Mouse (Mus musculus): ENCODE results near the gene Hnrnpdl. TPM values are rescaled to one million over a fixed set of nuclear protein-coding genes. Genes with fewer than 3 reads are reported as not detected.

Hnrnpdl gene
- polyA plus RNA-seq, 1 experiment from 2014 or later, result 237 TPM

DNA sequence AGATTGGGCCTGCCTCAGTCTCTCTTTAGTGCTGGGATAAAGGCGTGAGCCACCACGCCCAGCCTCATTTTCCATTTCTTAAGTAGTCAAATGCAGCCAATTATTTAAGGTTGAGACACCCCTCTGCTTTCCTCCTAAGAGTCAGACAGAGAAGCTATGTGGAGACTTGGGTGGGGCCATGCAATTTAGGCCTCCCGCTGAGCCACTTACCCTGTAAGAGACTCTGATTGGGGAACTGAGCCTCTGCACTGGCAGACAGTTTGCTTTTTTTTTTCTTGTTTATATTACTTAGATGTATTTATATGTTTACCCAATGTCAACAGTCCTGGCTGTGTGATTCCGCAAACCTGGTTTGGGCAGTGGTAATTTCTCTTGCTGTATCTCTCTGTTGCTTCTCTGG lies 4.6 kb upstream of the Hnrnpdl start:
- no peaks in the 10 kb centered on the region for H3K27me3 ChIP-seq
- no peak overlapping the region for H3K4me2 ChIP-seq
- no peaks in the 10 kb centered on the region for H3K36me3 ChIP-seq
- no peaks in the 10 kb centered on the region for H3K9me3 ChIP-seq
- H3K4me1 ChIP-seq (replicated peaks), result peaks cover 67% of the 10 kb centered on the region
- H3K4me3 ChIP-seq, result no peak overlapping the region
- no peak for ATAC-seq (ENCODE audit: low FRiP score)
- no peak overlapping the region for H3K27ac ChIP-seq
- 82% methylated on average over 4 of the region's 4 CpGs for WGBS
- no peak overlapping the region for H3K9ac ChIP-seq

DNA sequence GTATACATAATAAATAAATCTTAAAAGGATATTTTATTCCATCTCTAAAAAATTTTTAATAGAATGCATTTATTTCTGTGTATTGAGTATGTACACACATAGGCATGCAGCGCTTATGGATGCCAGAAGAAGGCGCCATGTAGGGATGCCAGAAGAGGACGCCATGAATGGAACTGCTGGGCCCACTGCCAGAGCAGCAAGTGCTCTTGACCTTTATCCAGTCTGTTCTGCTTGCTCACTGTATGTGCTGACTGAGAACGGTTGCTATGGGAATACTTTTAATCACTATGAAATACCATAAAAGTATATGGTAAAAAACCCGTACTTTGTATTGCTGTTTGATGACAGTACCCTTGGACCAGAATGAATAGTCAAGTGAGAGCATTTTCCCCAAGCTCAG lies 3.9 kb upstream of the Hnrnpdl start:
- Histone ChIP-seq H3K4me2 (no peak overlapping the region), H3K4me1 (replicated peaks) (peaks cover 60% of the 10 kb centered on the region), H3K27ac (no peak overlapping the region), H3K9ac (no peak overlapping the region), H3K9me3 (no peaks in the 10 kb centered on the region), H3K4me3 (no peak overlapping the region), H3K27me3 (no peaks in the 10 kb centered on the region), H3K36me3 (no peaks in the 10 kb centered on the region)
- no peak for ATAC-seq (ENCODE audit: low FRiP score)
- WGBS, result 77% methylated on average over 5 of the region's 5 CpGs

DNA sequence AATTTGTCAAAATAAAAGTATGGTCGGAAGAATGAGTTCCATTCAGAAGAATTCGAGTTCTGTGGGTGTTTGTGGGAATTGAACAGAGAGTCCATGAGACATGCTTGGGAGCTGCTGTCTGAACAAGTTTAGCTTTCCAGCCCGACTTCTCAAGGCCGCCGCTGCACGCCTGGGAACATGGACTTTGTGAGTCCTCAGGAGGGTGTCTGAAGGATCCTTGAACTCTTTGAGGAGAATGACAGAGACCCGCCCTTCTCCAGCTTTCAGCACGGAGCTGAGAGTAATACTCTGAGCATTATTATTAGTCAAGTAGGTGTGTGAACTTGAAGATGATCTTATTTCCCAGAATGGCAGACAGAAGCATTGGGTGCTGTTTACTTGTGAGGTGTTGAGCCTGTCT lies 3.0 kb upstream of the Hnrnpdl start:
- peaks cover 53% of the 10 kb centered on the region for H3K4me1 ChIP-seq (replicated peaks)

GRCm38 (mm10) chr5:100041272-100041671 lies 1.8 kb upstream of the Hnrnpdl start:
- Histone ChIP-seq H3K4me1 (replicated peaks) (peaks cover 53% of the 10 kb centered on the region), H3K27ac (no peak overlapping the region), H3K9me3 (no peaks in the 10 kb centered on the region), H3K36me3 (0 out of 2 replicates have a peak, but pooled peaks cover 6% of the 10 kb centered on the region), H3K9ac (0 out of 2 replicates have a peak overlapping the region, but pooled peaks have one; percentile 36), H3K4me2 (peak overlapping the region; percentile 78), H3K27me3 (no peaks in the 10 kb centered on the region), H3K4me3 (peak overlapping the region; percentile 89)
- ATAC-seq (ENCODE audit: low FRiP score), result no peak
- 51% methylated on average over 4 of the region's 4 CpGs for WGBS

More for the DNA sequence above, 3.0 kb upstream of the Hnrnpdl start:
- Histone ChIP-seq H3K36me3 (no peaks in the 10 kb centered on the region), H3K27ac (no peak overlapping the region), H3K9ac (no peak overlapping the region), H3K4me3 (no peak overlapping the region), H3K27me3 (no peaks in the 10 kb centered on the region), H3K4me2 (no peak overlapping the region), H3K9me3 (no peaks in the 10 kb centered on the region)
- no peak for ATAC-seq (ENCODE audit: low FRiP score)
- WGBS, result 95% methylated on average over 8 of the region's 8 CpGs

DNA sequence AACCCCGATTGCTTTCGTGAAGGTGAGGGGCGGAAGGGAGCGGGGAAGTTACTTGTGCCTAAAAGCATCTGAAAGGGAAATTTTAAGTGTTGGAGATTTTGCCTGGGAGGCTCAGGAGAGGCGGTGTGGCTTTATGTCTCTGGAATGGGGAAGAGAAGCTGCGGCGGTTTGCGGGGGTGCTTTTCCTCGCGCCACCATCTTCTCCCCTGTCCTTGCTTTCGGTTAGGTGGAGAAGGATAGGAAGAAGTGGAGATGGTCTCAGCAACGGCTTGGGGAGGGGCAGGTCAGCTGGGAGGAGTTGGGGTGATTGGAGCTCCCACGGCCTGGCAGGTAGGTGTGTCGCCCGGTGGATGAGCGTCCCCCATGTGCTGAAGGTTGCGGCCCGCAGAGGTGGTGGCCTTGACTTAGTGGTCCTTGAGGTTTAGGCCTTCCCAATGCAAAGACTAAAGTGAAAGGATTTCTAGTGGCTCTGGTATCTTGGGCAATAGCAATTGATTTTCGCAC lies 869 bp upstream of the Hnrnpdl start:
- H3K9ac ChIP-seq, result peak overlapping the region; percentile 99
- H3K9me3 ChIP-seq, result no peaks in the 10 kb centered on the region
- H3K27me3 ChIP-seq, result no peaks in the 10 kb centered on the region
- peaks cover 56% of the 10 kb centered on the region for H3K4me1 ChIP-seq (replicated peaks)
- peak overlapping the region; percentile 89 for H3K4me3 ChIP-seq
- no peak for ATAC-seq (ENCODE audit: low FRiP score)
- peak overlapping the region; percentile 100 for H3K27ac ChIP-seq
- H3K36me3 ChIP-seq, result peaks cover 12% of the 10 kb centered on the region
- peak overlapping the region; percentile 78 for H3K4me2 ChIP-seq
- 2% methylated on average over 19 of the region's 19 CpGs for WGBS

DNA sequence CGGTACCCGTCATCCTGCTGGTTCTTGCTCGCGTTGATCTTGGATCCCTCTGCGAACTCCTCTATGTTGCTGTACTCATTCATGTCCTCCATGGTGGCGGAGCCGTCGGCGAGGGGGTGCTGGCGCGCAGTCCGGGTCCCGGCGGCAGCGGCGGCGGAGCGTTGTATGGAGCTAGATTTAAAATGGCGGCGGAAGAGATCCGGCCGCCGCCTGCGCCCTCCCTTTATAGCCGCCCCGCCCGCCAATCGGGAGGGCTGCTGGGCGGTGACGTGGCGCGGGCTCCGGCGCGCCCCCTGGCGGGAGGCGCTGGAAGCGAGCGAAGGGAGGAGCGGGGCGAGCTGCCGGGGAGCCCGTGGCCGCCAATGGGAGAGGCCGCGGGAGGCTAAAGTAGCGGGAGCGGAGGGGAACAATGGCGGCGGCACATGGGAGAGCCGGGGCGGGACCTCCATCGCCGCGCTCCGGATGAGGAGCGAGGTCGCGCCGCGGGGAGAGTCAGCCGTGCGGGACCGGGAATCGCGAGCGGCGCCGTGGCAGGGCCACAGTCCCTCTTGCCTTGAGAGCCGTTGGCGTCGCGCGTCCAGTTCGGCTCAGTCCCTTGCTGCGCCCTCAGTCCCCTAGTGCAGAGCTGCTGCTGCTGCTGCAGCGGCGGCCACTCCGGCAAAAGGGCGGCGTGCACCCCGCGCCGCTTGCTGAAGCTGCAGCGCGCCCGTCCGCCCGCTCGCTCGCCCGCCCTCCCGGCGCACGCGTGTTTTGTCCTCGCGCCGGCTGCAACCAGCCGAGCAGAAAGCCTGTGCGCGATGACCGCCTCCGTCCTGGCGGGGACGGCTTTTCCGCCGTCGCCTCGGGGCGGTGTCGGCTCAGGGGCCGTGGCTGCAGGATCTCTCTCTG lies 506 bp downstream of the Hnrnpdl start:
- H3K9me3 ChIP-seq, result no peaks in the 10 kb centered on the region
- peaks cover 24% of the 10 kb centered on the region for H3K36me3 ChIP-seq
- H3K4me2 ChIP-seq, result peak overlapping the region; percentile 78
- H3K4me3 ChIP-seq, result peak overlapping the region; percentile 89
- H3K27ac ChIP-seq, result peak overlapping the region; percentile 100
- peak; percentile 77 for ATAC-seq (ENCODE audit: low FRiP score)
- H3K9ac ChIP-seq, result peak overlapping the region; percentile 99
- under 1% methylated on average over 103 of the region's 113 CpGs for WGBS
- H3K27me3 ChIP-seq, result no peaks in the 10 kb centered on the region
- peaks cover 54% of the 10 kb centered on the region for H3K4me1 ChIP-seq (replicated peaks)

DNA sequence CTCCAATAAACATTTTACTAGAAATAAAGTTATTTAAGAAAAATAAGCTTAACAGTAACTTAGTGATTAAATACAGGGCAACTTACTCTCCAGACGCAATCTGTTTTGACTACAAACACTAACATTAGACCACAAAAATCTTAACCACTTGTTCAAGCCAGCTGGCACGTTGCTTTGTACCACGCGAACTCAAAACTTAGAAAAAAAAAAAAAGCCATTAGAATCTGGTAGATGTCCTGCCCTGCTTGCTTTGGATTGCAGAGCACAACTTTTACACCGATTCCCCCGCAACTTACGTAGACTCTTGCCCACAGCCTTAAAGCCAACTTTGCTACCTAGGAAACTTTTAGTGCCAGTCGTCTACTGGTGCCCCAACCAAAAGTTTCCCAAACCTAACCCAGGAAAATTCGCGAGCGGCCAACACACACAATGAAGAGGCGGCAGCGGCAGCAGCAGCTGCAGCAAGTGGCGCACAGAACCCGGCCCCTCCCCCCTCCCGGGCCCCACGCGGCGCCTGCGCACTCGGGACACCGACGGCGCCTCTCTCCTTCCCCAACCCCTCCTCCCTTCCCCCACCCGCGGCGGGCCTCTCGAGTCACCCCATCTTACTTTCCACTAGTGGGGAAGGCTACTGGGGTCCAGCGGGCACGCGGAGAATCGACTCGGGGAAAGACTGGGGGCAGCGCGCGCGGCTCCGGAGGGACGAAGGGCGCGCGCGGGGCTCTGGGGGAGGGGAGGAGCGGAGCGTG lies 1.3 kb downstream of the Hnrnpdl start:
- Histone ChIP-seq H3K9me3 (no peaks in the 10 kb centered on the region), H3K4me1 (replicated peaks) (peaks cover 48% of the 10 kb centered on the region), H3K4me2 (peak overlapping the region; percentile 98), H3K4me3 (peak overlapping the region; percentile 89), H3K27ac (peak overlapping the region; percentile 100), H3K9ac (peak overlapping the region; percentile 99), H3K36me3 (peaks cover 31% of the 10 kb centered on the region), H3K27me3 (no peaks in the 10 kb centered on the region)
- ATAC-seq (ENCODE audit: low FRiP score), result peak; percentile 12; the same call in 1 of the 2 replicates
- under 1% methylated on average over 39 of the region's 45 CpGs for WGBS

- Histone ChIP-seq H3K4me3 (peak overlapping the region; percentile 89), H3K27ac (no peak overlapping the region), H3K9ac (peak overlapping the region; percentile 99; the same call in 1 of the 2 replicates), H3K4me2 (peak overlapping the region; percentile 98), H3K4me1 (replicated peaks) (peaks cover 47% of the 10 kb centered on the region), H3K36me3 (peaks cover 43% of the 10 kb centered on the region), H3K27me3 (no peaks in the 10 kb centered on the region), H3K9me3 (no peaks in the 10 kb centered on the region)
- WGBS, result 21% methylated on average over 7 of the region's 7 CpGs
- ATAC-seq (ENCODE audit: low FRiP score), result no peak
Measured at GRCm38 (mm10) chr5:100036681-100037080, 2.8 kb downstream of the Hnrnpdl start.

DNA sequence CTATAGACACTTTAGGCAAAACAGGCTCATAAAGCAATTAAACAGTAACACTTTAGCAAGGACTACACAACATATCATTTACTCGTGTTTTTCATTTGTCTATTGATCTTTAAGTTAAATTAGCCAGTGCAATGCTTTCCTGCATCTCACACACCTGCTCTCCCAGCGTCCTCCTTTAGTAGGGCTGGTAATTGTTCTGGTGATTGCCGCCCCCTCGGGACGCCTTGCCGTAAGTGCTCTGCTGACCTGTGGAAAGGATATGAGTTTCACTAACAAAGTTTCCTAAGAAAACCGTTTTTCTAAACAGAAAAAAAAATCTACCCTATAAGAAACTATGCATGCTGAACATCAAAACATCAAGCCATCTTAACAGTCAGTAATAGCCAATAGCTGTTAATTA lies 3.5 kb downstream of the Hnrnpdl start:
- peak overlapping the region; percentile 89 for H3K4me3 ChIP-seq
- H3K9ac ChIP-seq, result no peak overlapping the region
- peaks cover 43% of the 10 kb centered on the region for H3K4me1 ChIP-seq (replicated peaks)
- H3K36me3 ChIP-seq, result peaks cover 43% of the 10 kb centered on the region
- no peaks in the 10 kb centered on the region for H3K9me3 ChIP-seq
- H3K27ac ChIP-seq, result no peak overlapping the region
- H3K27me3 ChIP-seq, result no peaks in the 10 kb centered on the region
- 47% methylated on average over 7 of the region's 7 CpGs for WGBS
- no peak for ATAC-seq (ENCODE audit: low FRiP score)
- H3K4me2 ChIP-seq, result peak overlapping the region; percentile 98

GRCm38 (mm10) chr5:100032646-100033045 lies 6.8 kb downstream of the Hnrnpdl start:
- Histone ChIP-seq H3K27me3 (no peaks in the 10 kb centered on the region), H3K36me3 (peaks cover 43% of the 10 kb centered on the region), H3K4me1 (replicated peaks) (peaks cover 43% of the 10 kb centered on the region), H3K27ac (no peak overlapping the region), H3K4me2 (no peak overlapping the region), H3K9ac (no peak overlapping the region), H3K9me3 (no peaks in the 10 kb centered on the region), H3K4me3 (no peak overlapping the region)
- WGBS, result 86% methylated on average over 3 of the region's 3 CpGs
- ATAC-seq (ENCODE audit: low FRiP score), result no peak

- Histone ChIP-seq H3K9ac (no peak overlapping the region), H3K36me3 (peaks cover 43% of the 10 kb centered on the region), H3K4me1 (replicated peaks) (peaks cover 38% of the 10 kb centered on the region), H3K4me2 (no peak overlapping the region), H3K4me3 (no peak overlapping the region), H3K9me3 (no peaks in the 10 kb centered on the region), H3K27me3 (no peaks in the 10 kb centered on the region), H3K27ac (no peak overlapping the region)
- WGBS, result 81% methylated on average over 2 of the region's 2 CpGs
- 0 out of 2 replicates have a peak, but pooled peaks have one; percentile 22 for ATAC-seq (ENCODE audit: low FRiP score)
Measured at GRCm38 (mm10) chr5:100032107-100032506, 7.4 kb downstream of the Hnrnpdl start.

- peak overlapping the region; percentile 68 for H3K27ac ChIP-seq
- peak; percentile 79 for ATAC-seq (ENCODE audit: low FRiP score)
Measured at GRCm38 (mm10) chr5:100030069-100030468, 9.4 kb downstream of the Hnrnpdl start.

More at GRCm38 (mm10) chr5:100030069-100030468, 9.4 kb downstream of the Hnrnpdl start:
- H3K9me3 ChIP-seq, result no peaks in the 10 kb centered on the region
- no peaks in the 10 kb centered on the region for H3K27me3 ChIP-seq
- WGBS, result 28% methylated on average over 6 of the region's 6 CpGs
- no peak overlapping the region for H3K4me2 ChIP-seq
- H3K4me3 ChIP-seq, result no peak overlapping the region
- H3K9ac ChIP-seq, result no peak overlapping the region
- peaks cover 21% of the 10 kb centered on the region for H3K4me1 ChIP-seq (replicated peaks)
- peaks cover 30% of the 10 kb centered on the region for H3K36me3 ChIP-seq
